Mouse (Mus musculus) hindbrain, embryonic 10.5 days (tissue): ENCODE measurements at regions not wholly inside any gene's neighbourhood (a gene's known extent, or its start where the extent isn't known, plus 50 kb on each side); places are given as distances from the start of the nearest gene placed in this dataset.

Source experiments
- DNase-seq: peaks from one replicate; pipeline ENCODE4 v3.0.0-alpha.2; 2017; ENCODE audit warnings: low spot score
- H3K27ac ChIP-seq: fragments of 300-500 bp; sonication (generic); 2 replicates; pipeline ENCODE4 v1.5.1; 2016; ENCODE audit warnings: mild to moderate bottlenecking, moderate library complexity
- H3K27me3 ChIP-seq: fragments of 300-500 bp; sonication (generic); 2 replicates; pipeline ENCODE4 v1.6.1; 2016; ENCODE audit warnings: mild to moderate bottlenecking; ENCODE audit not compliant: poor library complexity, insufficient read depth, severe bottlenecking
- H3K36me3 ChIP-seq: fragments of 300-500 bp; sonication (generic); 2 replicates; pipeline ENCODE4 v1.6.1; 2016; ENCODE audit warnings: mild to moderate bottlenecking, moderate library complexity
- H3K4me1 ChIP-seq: fragments of 300-500 bp; sonication (generic); replicated peaks from 2 replicates; pipeline ENCODE4 v1.6.1; 2016; ENCODE audit warnings: mild to moderate bottlenecking
- H3K4me3 ChIP-seq: fragments of 300-500 bp; sonication (generic); 2 replicates; pipeline ENCODE4 v1.5.1; 2016; ENCODE audit warnings: mild to moderate bottlenecking, moderate library complexity
- H3K9me3 ChIP-seq: fragments of 300-500 bp; sonication (generic); 2 replicates; pipeline ENCODE4 v1.6.1; 2016; ENCODE audit warnings: mild to moderate bottlenecking, moderate library complexity
- WGBS: fragments of 180-500 bp; shearing (Covaris S2); methylation state at CpG from one replicate; pipeline ENCODE4 v1.1.7; 2016; 5-methylcytosine and 5-hydroxymethylcytosine counted together

- WGBS = 18% methylated on average over 8 of the region's 8 CpGs
These were observed 301.5 kb upstream of the Mpdz start for GRCm38 (mm10) chr4:81743978-81744628.

GRCm38 (mm10) chr4:81742536-81743459, 300.2 kb upstream of the Mpdz start:
- no peak for DNase-seq
- Histone ChIP-seq H3K4me1 (peaks cover 30% of the 10 kb centered on the region), H3K9me3 (no peaks in the 10 kb centered on the region), H3K27ac (peak overlapping the region; percentile 53; the same call in 1 of the 2 replicates), H3K4me3 (no peak overlapping the region), H3K36me3 (no peaks in the 10 kb centered on the region), H3K27me3 (no peaks in the 10 kb centered on the region)
- WGBS = 71% methylated on average over 4 of the region's 4 CpGs

More at GRCm38 (mm10) chr4:81743978-81744628, 301.5 kb upstream of the Mpdz start:
- Histone ChIP-seq H3K27ac (peak overlapping the region; percentile 86), H3K4me3 (peak overlapping the region; percentile 14), H3K27me3 (no peaks in the 10 kb centered on the region), H3K9me3 (no peaks in the 10 kb centered on the region), H3K36me3 (no peaks in the 10 kb centered on the region), H3K4me1 (peaks cover 30% of the 10 kb centered on the region)
- DNase-seq = peak; percentile 81

GRCm38 (mm10) chr4:81734391-81734790, 291.8 kb upstream of the Mpdz start:
- WGBS = 90% methylated on average over 2 of the region's 2 CpGs
- DNase-seq = no peak
- Histone ChIP-seq H3K4me1 (no peaks in the 10 kb centered on the region), H3K9me3 (no peaks in the 10 kb centered on the region), H3K27me3 (no peaks in the 10 kb centered on the region), H3K36me3 (no peaks in the 10 kb centered on the region), H3K27ac (no peak overlapping the region), H3K4me3 (no peak overlapping the region)

- H3K9me3 ChIP-seq = no peaks in the 10 kb centered on the region
- no peaks in the 10 kb centered on the region for H3K27me3 ChIP-seq
- H3K36me3 ChIP-seq = no peaks in the 10 kb centered on the region
- H3K4me3 ChIP-seq = no peak overlapping the region
- no peak for DNase-seq
- 82% methylated on average over 2 of the region's 2 CpGs for WGBS
- no peak overlapping the region for H3K27ac ChIP-seq
- H3K4me1 ChIP-seq = peaks cover 20% of the 10 kb centered on the region
These were observed 287.8 kb upstream of the Mpdz start for GRCm38 (mm10) chr4:81730386-81730785.

- WGBS = 81% methylated on average over 3 of the region's 3 CpGs
- no peak overlapping the region for H3K27ac ChIP-seq
- H3K4me1 ChIP-seq = peaks cover 20% of the 10 kb centered on the region
- no peak overlapping the region for H3K4me3 ChIP-seq
- H3K9me3 ChIP-seq = no peaks in the 10 kb centered on the region
- H3K36me3 ChIP-seq = no peaks in the 10 kb centered on the region
- no peaks in the 10 kb centered on the region for H3K27me3 ChIP-seq
- no peak for DNase-seq
These were observed 286.3 kb upstream of the Mpdz start for GRCm38 (mm10) chr4:81728961-81729360.

- Histone ChIP-seq H3K27me3 (no peaks in the 10 kb centered on the region), H3K4me3 (no peak overlapping the region), H3K27ac (peak overlapping the region; percentile 86), H3K4me1 (peaks cover 20% of the 10 kb centered on the region), H3K36me3 (no peaks in the 10 kb centered on the region), H3K9me3 (no peaks in the 10 kb centered on the region)
- DNase-seq = peak; percentile 5
- 56% methylated on average over 12 of the region's 12 CpGs for WGBS
These were observed 285.3 kb upstream of the Mpdz start for GRCm38 (mm10) chr4:81727735-81728581.

- 51% methylated on average over 16 of the region's 16 CpGs for WGBS
These were observed 284.4 kb upstream of the Mpdz start for GRCm38 (mm10) chr4:81726761-81727723.

GRCm38 (mm10) chr4:81724751-81725150, 282.1 kb upstream of the Mpdz start:
- H3K27ac ChIP-seq = no peak overlapping the region
- WGBS = 90% methylated on average over 2 of the region's 2 CpGs
- peaks cover 20% of the 10 kb centered on the region for H3K4me1 ChIP-seq
- no peak for DNase-seq
- no peaks in the 10 kb centered on the region for H3K9me3 ChIP-seq
- no peaks in the 10 kb centered on the region for H3K36me3 ChIP-seq
- no peak overlapping the region for H3K4me3 ChIP-seq
- H3K27me3 ChIP-seq = no peaks in the 10 kb centered on the region

More at GRCm38 (mm10) chr4:81726761-81727723, 284.4 kb upstream of the Mpdz start:
- H3K9me3 ChIP-seq = no peaks in the 10 kb centered on the region
- peaks cover 20% of the 10 kb centered on the region for H3K4me1 ChIP-seq
- no peaks in the 10 kb centered on the region for H3K27me3 ChIP-seq
- peak overlapping the region; percentile 86 for H3K27ac ChIP-seq
- peak; percentile 5 for DNase-seq
- H3K4me3 ChIP-seq = no peak overlapping the region
- H3K36me3 ChIP-seq = no peaks in the 10 kb centered on the region

- Histone ChIP-seq H3K27ac (no peak overlapping the region), H3K9me3 (no peaks in the 10 kb centered on the region), H3K4me1 (no peaks in the 10 kb centered on the region), H3K36me3 (no peaks in the 10 kb centered on the region), H3K27me3 (no peaks in the 10 kb centered on the region), H3K4me3 (no peak overlapping the region)
- DNase-seq = no peak
- 76% methylated on average over 1 of the region's 1 CpGs for WGBS
These were observed 269.8 kb upstream of the Mpdz start for GRCm38 (mm10) chr4:81712378-81712777.

- no peak overlapping the region for H3K4me3 ChIP-seq
- no peaks in the 10 kb centered on the region for H3K27me3 ChIP-seq
- H3K9me3 ChIP-seq = no peaks in the 10 kb centered on the region
- H3K36me3 ChIP-seq = no peaks in the 10 kb centered on the region
- no peak overlapping the region for H3K27ac ChIP-seq
- DNase-seq = no peak
- H3K4me1 ChIP-seq = no peaks in the 10 kb centered on the region
These were observed 252.6 kb upstream of the Mpdz start for GRCm38 (mm10) chr4:81695182-81695581.

- no peaks in the 10 kb centered on the region for H3K9me3 ChIP-seq
- WGBS = 81% methylated on average over 2 of the region's 2 CpGs
- no peaks in the 10 kb centered on the region for H3K36me3 ChIP-seq
- H3K27ac ChIP-seq = no peak overlapping the region
- H3K4me3 ChIP-seq = no peak overlapping the region
- no peak for DNase-seq
- H3K27me3 ChIP-seq = no peaks in the 10 kb centered on the region
- H3K4me1 ChIP-seq = no peaks in the 10 kb centered on the region
These were observed 234.6 kb upstream of the Mpdz start for GRCm38 (mm10) chr4:81677205-81677604.

- DNase-seq = no peak
- H3K36me3 ChIP-seq = no peaks in the 10 kb centered on the region
- 90% methylated on average over 2 of the region's 2 CpGs for WGBS
- no peaks in the 10 kb centered on the region for H3K27me3 ChIP-seq
- no peaks in the 10 kb centered on the region for H3K4me1 ChIP-seq
- no peak overlapping the region for H3K4me3 ChIP-seq
- no peaks in the 10 kb centered on the region for H3K9me3 ChIP-seq
- no peak overlapping the region for H3K27ac ChIP-seq
These were observed 232.3 kb upstream of the Mpdz start for GRCm38 (mm10) chr4:81674871-81675270.
